Comparison of ENCODE assay signal across 19 mouse cellular contexts in the genomic region with DNA sequence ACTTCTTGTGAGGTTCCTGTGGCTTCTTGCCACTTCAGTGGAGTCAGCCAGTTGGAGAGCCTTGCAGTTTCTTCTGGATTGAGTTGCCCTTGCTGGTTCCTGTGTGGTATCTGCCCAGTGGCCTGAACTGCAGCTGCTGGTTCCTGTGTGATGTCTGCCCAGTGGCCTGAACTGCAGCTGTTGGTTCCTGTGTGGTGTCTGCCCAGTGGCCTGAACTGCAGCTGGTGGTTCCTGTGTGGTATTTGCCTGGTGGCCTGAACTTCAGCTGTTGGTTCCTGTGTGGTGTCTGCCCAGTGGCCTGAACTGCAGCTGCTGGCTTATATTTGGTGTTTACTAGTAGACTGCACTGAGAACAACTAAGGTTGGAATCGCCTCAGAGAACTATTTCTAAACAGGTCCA. TPM values are rescaled to one million over a fixed set of nuclear protein-coding genes. Genes with fewer than 3 reads are reported as not detected.
"Had no signal": no experiment of that assay in that cellular context is flagged by ENCODE, and none has a peak within 500 bp of the region (broad histone marks: within the 10 kb centered on the region; RNA-seq: fewer than 3 reads in every experiment).

No protein-coding gene starts in this region.

- DNase-seq: retina, postnatal 1 day; right cerebral cortex, adult 18-20 months; right cerebral cortex, postnatal 14 days; right cerebral cortex, postnatal 25 days; right cerebral cortex, postnatal 4 days; spleen, adult 18-20 months; thymus, adult 18-20 months; thymus, adult 2 months; thymus, postnatal 14 days; thymus, postnatal 25 days; thymus, postnatal 36 days; thymus, postnatal 4 days had no signal

- H3K36me3 ChIP-seq: neural tube, embryonic 15.5 days; stomach, embryonic 15.5 days had no signal

- H3K9ac ChIP-seq: neural tube, embryonic 15.5 days; stomach, embryonic 15.5 days had no signal

- H3K9me3 ChIP-seq: neural tube, embryonic 15.5 days; stomach, embryonic 15.5 days had no signal

- H3K4me3 ChIP-seq: neural tube, embryonic 15.5 days; stomach, embryonic 15.5 days had no signal

- H3K27me3 ChIP-seq: neural tube, embryonic 15.5 days; stomach, embryonic 15.5 days had no signal

- H3K4me1 ChIP-seq: stomach, embryonic 15.5 days had no signal

- H3K27ac ChIP-seq: neural tube, embryonic 15.5 days; stomach, embryonic 15.5 days; stomach, postnatal 0 days had no signal

- H3K4me2 ChIP-seq: neural tube, embryonic 15.5 days; stomach, embryonic 15.5 days had no signal

RNA-seq across cellular contexts. Expression of gene Slc47a1, which starts 37.3 kb away (rescaled TPM):
- total RNA-seq: neutrophil, adult 5-6 weeks had no signal
- polyA plus RNA-seq: neural tube, embryonic 14.5 days had no signal

RNA-seq across cellular contexts. Expression of gene Rnf112, which starts 38.5 kb away (rescaled TPM):
- total RNA-seq: neutrophil, adult 5-6 weeks had no signal
- polyA plus RNA-seq: spleen, adult 2 months; thymus, postnatal 0 days had no signal
